Mouse (Mus musculus) midbrain, embryonic 15.5 days (tissue): Measurements from ENCODE around the gene Cd38. TPM values are rescaled to one million over a fixed set of nuclear protein-coding genes. Genes with fewer than 3 reads are reported as not detected.

ENCODE experiments used
- ATAC-seq: fragments of 200-750 bp; cut with Nextera tagmentation; replicated peaks from 2 replicates; pipeline ENCODE4 v1.8.0; 2017; ENCODE audit warnings: moderate TSS enrichment
- H3K27ac ChIP-seq: fragments of 300-500 bp; sonication (generic); 2 replicates; pipeline ENCODE4 v1.5.1; 2015; ENCODE audit warnings: mild to moderate bottlenecking, inconsistent platforms
- H3K27me3 ChIP-seq: fragments of 300-500 bp; sonication (generic); replicated peaks from 2 replicates; pipeline ENCODE4 v1.6.1; 2015; ENCODE audit warnings: inconsistent platforms
- H3K36me3 ChIP-seq: fragments of 300-500 bp; sonication (generic); replicated peaks from 2 replicates; pipeline ENCODE4 v1.6.1; 2015; ENCODE audit warnings: inconsistent platforms
- H3K4me1 ChIP-seq: fragments of 300-500 bp; sonication (generic); 2 replicates; pipeline ENCODE4 v1.6.1; 2015; ENCODE audit warnings: inconsistent platforms
- H3K4me2 ChIP-seq: fragments of 300-500 bp; sonication (generic); 2 replicates; pipeline ENCODE4 v1.6.1; 2015; ENCODE audit warnings: inconsistent platforms, mild to moderate bottlenecking, moderate library complexity
- H3K4me3 ChIP-seq: fragments of 300-500 bp; sonication (generic); 2 replicates; pipeline ENCODE4 v1.5.1; 2015; ENCODE audit warnings: mild to moderate bottlenecking, inconsistent platforms
- H3K9ac ChIP-seq: fragments of 300-500 bp; sonication (generic); 2 replicates; pipeline ENCODE4 v1.6.1; 2015; ENCODE audit warnings: mild to moderate bottlenecking, inconsistent platforms
- H3K9me3 ChIP-seq: fragments of 300-500 bp; sonication (generic); 2 replicates; pipeline ENCODE4 v1.6.1; 2016; ENCODE audit warnings: inconsistent platforms
- WGBS: fragments of 180-500 bp; shearing (Covaris S2); methylation state at CpG from one replicate; pipeline ENCODE4 v1.1.7; 2015; ENCODE audit warnings: mixed read lengths; 5-methylcytosine and 5-hydroxymethylcytosine counted together
- polyA plus RNA-seq: library from polyadenylated mRNA; unstranded; fragments of >200 nt; fragmentation: Nextera tagmentation; extraction: Ambion mirVana; gene quantifications from 2 replicates; pipeline ENCODE4 v1.2.1, GENCODE M21; 2015

The Cd38 gene
- 2.2 and 3.2 TPM in 2 replicates for polyA plus RNA-seq

- H3K9ac ChIP-seq = 0 out of 2 replicates have a peak within 1 kb of the TSS, but pooled peaks have one; percentile 5
- H3K36me3 ChIP-seq = no peaks in the 10 kb centered on the region
- H3K4me2 ChIP-seq = peak within 1 kb of the TSS; percentile 66
- peaks cover 12% of the 10 kb centered on the region for H3K4me1 ChIP-seq
- no peak within 1 kb of the TSS for H3K27ac ChIP-seq
- H3K4me3 ChIP-seq = peak within 1 kb of the TSS; percentile 32
- H3K27me3 ChIP-seq = no peaks in the 10 kb centered on the region; the same call in 1 of the 2 replicates
- H3K9me3 ChIP-seq = no peaks in the 10 kb centered on the region
- ATAC-seq = peak; percentile 17; the same call in 1 of the 2 replicates
Measured at GRCm38 (mm10) chr5:43868253-43868652, at the start of gene Cd38. TSS of gene Cd38 (plus strand) at chr5:43868553.

GRCm38 (mm10) chr5:43818695-43819094 is 49.7 kb upstream of the Cd38 start, which contains the start of gene Bst1:
TSS of gene Bst1 (plus strand) at chr5:43818885.
- Histone ChIP-seq H3K4me1 (no peaks in the 10 kb centered on the region), H3K27me3 (no peaks in the 10 kb centered on the region), H3K4me3 (no peak within 1 kb of the TSS), H3K4me2 (no peak within 1 kb of the TSS), H3K9me3 (no peaks in the 10 kb centered on the region), H3K9ac (no peak within 1 kb of the TSS), H3K27ac (no peak within 1 kb of the TSS), H3K36me3 (no peaks in the 10 kb centered on the region)
- no peak for ATAC-seq
- WGBS = 48% methylated on average over 12 of the region's 12 CpGs

GRCm38 (mm10) chr5:43820785-43821184 is 47.6 kb upstream of the Cd38 start:
- Histone ChIP-seq H3K27me3 (no peaks in the 10 kb centered on the region), H3K4me2 (no peak overlapping the region), H3K9ac (no peak overlapping the region), H3K36me3 (no peaks in the 10 kb centered on the region), H3K4me3 (no peak overlapping the region), H3K27ac (no peak overlapping the region), H3K9me3 (no peaks in the 10 kb centered on the region), H3K4me1 (no peaks in the 10 kb centered on the region)
- WGBS = 95% methylated on average over 11 of the region's 11 CpGs
- ATAC-seq = no peak

- Histone ChIP-seq H3K36me3 (no peaks in the 10 kb centered on the region), H3K4me1 (no peaks in the 10 kb centered on the region), H3K9me3 (no peaks in the 10 kb centered on the region), H3K4me3 (no peak within 1 kb of the TSS), H3K27ac (no peak within 1 kb of the TSS), H3K4me2 (no peak within 1 kb of the TSS), H3K27me3 (no peaks in the 10 kb centered on the region), H3K9ac (no peak within 1 kb of the TSS)
- no peak for ATAC-seq
- WGBS = 81% methylated on average over 19 of the region's 19 CpGs
Measured at GRCm38 (mm10) chr5:43821538-43821937, 46.8 kb upstream of the Cd38 start, which contains the start of gene Fbxl5. TSS of gene Fbxl5 (minus strand) at chr5:43821638.

- H3K4me2 ChIP-seq = no peak overlapping the region
- H3K9ac ChIP-seq = no peak overlapping the region
- ATAC-seq = no peak
- H3K27me3 ChIP-seq = no peaks in the 10 kb centered on the region
- no peaks in the 10 kb centered on the region for H3K4me1 ChIP-seq
- WGBS = 67% methylated on average over 8 of the region's 8 CpGs
- H3K27ac ChIP-seq = no peak overlapping the region
- no peaks in the 10 kb centered on the region for H3K9me3 ChIP-seq
- no peaks in the 10 kb centered on the region for H3K36me3 ChIP-seq
- H3K4me3 ChIP-seq = no peak overlapping the region
Measured at GRCm38 (mm10) chr5:43822199-43822598, 46.2 kb upstream of the Cd38 start.

GRCm38 (mm10) chr5:43822824-43823223 is 45.5 kb upstream of the Cd38 start:
- Histone ChIP-seq H3K9me3 (no peaks in the 10 kb centered on the region), H3K4me1 (no peaks in the 10 kb centered on the region), H3K36me3 (no peaks in the 10 kb centered on the region), H3K27ac (no peak overlapping the region), H3K27me3 (no peaks in the 10 kb centered on the region), H3K4me2 (no peak overlapping the region), H3K4me3 (no peak overlapping the region), H3K9ac (no peak overlapping the region)
- WGBS = 91% methylated on average over 3 of the region's 3 CpGs
- no peak for ATAC-seq

- Histone ChIP-seq H3K27ac (no peak overlapping the region), H3K9ac (no peak overlapping the region), H3K4me1 (no peaks in the 10 kb centered on the region), H3K9me3 (no peaks in the 10 kb centered on the region), H3K27me3 (no peaks in the 10 kb centered on the region), H3K4me2 (no peak overlapping the region), H3K4me3 (no peak overlapping the region), H3K36me3 (no peaks in the 10 kb centered on the region)
- 93% methylated on average over 3 of the region's 3 CpGs for WGBS
- no peak for ATAC-seq
Measured at GRCm38 (mm10) chr5:43824580-43824979, 43.8 kb upstream of the Cd38 start.

GRCm38 (mm10) chr5:43826883-43827282 is 41.5 kb upstream of the Cd38 start:
- Histone ChIP-seq H3K27me3 (no peaks in the 10 kb centered on the region), H3K9ac (no peak overlapping the region), H3K9me3 (no peaks in the 10 kb centered on the region), H3K36me3 (no peaks in the 10 kb centered on the region), H3K27ac (no peak overlapping the region), H3K4me2 (no peak overlapping the region), H3K4me3 (no peak overlapping the region), H3K4me1 (no peaks in the 10 kb centered on the region)
- ATAC-seq = no peak
- 91% methylated on average over 2 of the region's 2 CpGs for WGBS

- Histone ChIP-seq H3K4me3 (no peak overlapping the region), H3K36me3 (no peaks in the 10 kb centered on the region), H3K4me2 (no peak overlapping the region), H3K27me3 (no peaks in the 10 kb centered on the region), H3K4me1 (no peaks in the 10 kb centered on the region), H3K9me3 (no peaks in the 10 kb centered on the region), H3K9ac (no peak overlapping the region), H3K27ac (no peak overlapping the region)
- ATAC-seq = no peak
- 81% methylated on average over 9 of the region's 9 CpGs for WGBS
Measured at GRCm38 (mm10) chr5:43827366-43827765, 41.0 kb upstream of the Cd38 start.

- Histone ChIP-seq H3K4me1 (no peaks in the 10 kb centered on the region), H3K4me3 (no peak overlapping the region), H3K27me3 (no peaks in the 10 kb centered on the region), H3K9me3 (no peaks in the 10 kb centered on the region), H3K4me2 (no peak overlapping the region), H3K9ac (no peak overlapping the region), H3K27ac (no peak overlapping the region), H3K36me3 (no peaks in the 10 kb centered on the region)
- 92% methylated on average over 7 of the region's 7 CpGs for WGBS
- no peak for ATAC-seq
Measured at GRCm38 (mm10) chr5:43836590-43836989, 31.8 kb upstream of the Cd38 start.

- H3K4me1 ChIP-seq = no peaks in the 10 kb centered on the region
Measured at GRCm38 (mm10) chr5:43837372-43837771, 31.0 kb upstream of the Cd38 start.

GRCm38 (mm10) chr5:43841144-43842010 is 27.0 kb upstream of the Cd38 start:
- no peak overlapping the region for H3K27ac ChIP-seq
- no peaks in the 10 kb centered on the region for H3K36me3 ChIP-seq
- no peaks in the 10 kb centered on the region for H3K9me3 ChIP-seq
- no peaks in the 10 kb centered on the region for H3K4me1 ChIP-seq
- WGBS = 48% methylated on average over 11 of the region's 11 CpGs
- no peak overlapping the region for H3K4me2 ChIP-seq
- no peak overlapping the region for H3K4me3 ChIP-seq
- H3K9ac ChIP-seq = no peak overlapping the region
- ATAC-seq = peak; percentile 65
- H3K27me3 ChIP-seq = no peaks in the 10 kb centered on the region

More at GRCm38 (mm10) chr5:43837372-43837771, 31.0 kb upstream of the Cd38 start:
- Histone ChIP-seq H3K27ac (no peak overlapping the region), H3K9ac (no peak overlapping the region), H3K36me3 (no peaks in the 10 kb centered on the region), H3K9me3 (no peaks in the 10 kb centered on the region), H3K27me3 (no peaks in the 10 kb centered on the region), H3K4me2 (no peak overlapping the region), H3K4me3 (no peak overlapping the region)
- no peak for ATAC-seq
- WGBS = 53% methylated on average over 5 of the region's 5 CpGs

GRCm38 (mm10) chr5:43842011-43842285 is 26.4 kb upstream of the Cd38 start:
- no peaks in the 10 kb centered on the region for H3K27me3 ChIP-seq
- H3K4me2 ChIP-seq = no peak overlapping the region
- ATAC-seq = no peak
- no peak overlapping the region for H3K4me3 ChIP-seq
- no peaks in the 10 kb centered on the region for H3K4me1 ChIP-seq
- H3K9ac ChIP-seq = no peak overlapping the region
- no peak overlapping the region for H3K27ac ChIP-seq
- H3K9me3 ChIP-seq = no peaks in the 10 kb centered on the region
- 81% methylated on average over 5 of the region's 5 CpGs for WGBS
- H3K36me3 ChIP-seq = no peaks in the 10 kb centered on the region
